8 mouse cellular contexts compared by ENCODE assay signal in the genomic region with DNA sequence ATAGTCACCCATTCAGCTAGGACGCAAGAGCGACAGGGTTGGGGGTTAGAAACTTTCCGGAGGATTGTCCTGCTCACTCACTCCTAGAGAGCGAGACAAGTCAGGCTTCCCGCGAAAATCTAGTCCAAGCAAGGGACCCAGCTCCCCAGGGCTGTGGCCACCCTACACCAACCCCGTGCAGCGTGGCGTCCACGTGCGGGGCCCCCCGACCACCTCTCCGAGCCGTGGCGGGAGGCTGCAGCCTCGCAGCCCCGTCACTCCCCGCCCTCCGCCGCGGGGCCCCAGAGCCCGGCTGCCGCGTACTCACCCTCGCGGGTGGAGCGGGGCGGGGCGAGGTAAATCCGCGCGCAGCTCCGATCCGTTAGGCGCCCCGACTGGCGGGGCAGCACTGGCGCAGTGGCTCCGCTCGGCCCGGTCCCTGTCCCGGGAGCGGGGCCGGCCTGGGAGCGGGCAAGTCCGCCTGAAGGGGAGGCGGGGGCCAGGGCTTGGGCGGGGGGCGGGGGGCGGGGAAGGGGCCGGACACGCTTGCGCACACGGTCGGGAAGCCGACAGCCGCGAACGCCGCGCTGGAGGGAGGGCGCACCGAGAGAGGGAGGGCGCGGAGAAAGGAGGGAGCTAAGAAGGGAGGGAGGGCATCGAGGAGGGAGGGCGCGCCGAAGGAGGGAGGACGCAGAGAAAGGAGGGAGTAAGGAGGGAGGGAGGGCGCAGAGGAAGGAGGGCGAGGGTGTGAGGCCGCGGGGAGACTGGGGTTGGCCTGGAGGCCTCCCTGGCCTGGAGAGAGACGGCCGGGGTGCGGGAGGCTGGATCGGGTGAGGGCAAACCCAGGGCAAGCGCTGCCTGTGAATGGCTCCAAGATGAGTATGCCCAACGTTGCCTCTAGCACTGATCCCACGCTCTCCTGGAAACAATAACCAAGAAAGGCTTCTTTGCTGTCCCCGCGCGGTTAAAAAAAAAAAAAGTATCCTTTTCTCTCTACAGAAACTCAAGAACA. TPM values are rescaled to one million over a fixed set of nuclear protein-coding genes. Genes with fewer than 3 reads are reported as not detected.
DNase-seq lines count a peak whose midpoint lies in the region; ATAC-seq lines count a peak whose summit lies in the region.

No protein-coding gene starts in this region.

- no peaks in the 10 kb centered on the region for H3K27me3 ChIP-seq in forebrain, embryonic 16.5 days (replicated peaks; ENCODE audit: control insufficient read depth, insufficient read depth, low read length)

- under 1% methylated on average over 66 of the region's 84 CpGs for WGBS in forebrain, embryonic 16.5 days

- intact Hi-C loops in heart, postnatal 36 days (cut with DNase I): loop anchor here (2.0 kb wide), 2 partner anchors 46 to 78 kb away; no protein-coding TSS in a partner anchor

- H3K4me3 ChIP-seq in forebrain, embryonic 16.5 days (replicated peaks; ENCODE audit: low read length): peak overlapping the region; percentile 71

- DNase-seq in MN1 (ENCODE audit: low spot score): peak; percentile 76
- DNase-seq in cerebellum, adult 18-20 months: peak; percentile 77 to 80
- peak; percentile 78 to 86 for DNase-seq in heart, postnatal 36 days
- DNase-seq in layer of hippocampus, adult 9-11 months: peak; percentile 64
- peak; percentile 94 for DNase-seq in lung, postnatal 10 days
- DNase-seq in ovary, postnatal 14 days (ENCODE audit: low spot score): peak; percentile 71
- peak; percentile 73 to 76 for DNase-seq in thymus, postnatal 10 days (ENCODE audit: low spot score in 2 of 2)

- peak overlapping the region; percentile 84 for H3K9ac ChIP-seq in forebrain, embryonic 16.5 days (replicated peaks; ENCODE audit: low read depth, low read length)

- ATAC-seq in forebrain, embryonic 16.5 days: peak; percentile 92

- H3K36me3 ChIP-seq in forebrain, embryonic 16.5 days (ENCODE audit: control insufficient read depth, insufficient read depth): no peaks in the 10 kb centered on the region

- no peaks in the 10 kb centered on the region for H3K9me3 ChIP-seq in forebrain, embryonic 16.5 days (ENCODE audit: control insufficient read depth, low read length)

- H3K4me2 ChIP-seq in forebrain, embryonic 16.5 days (ENCODE audit: low read length): peak overlapping the region; percentile 86

- peak overlapping the region; percentile 65 for H3K27ac ChIP-seq in forebrain, embryonic 16.5 days (ENCODE audit: low read length)

- peaks cover 24% of the 10 kb centered on the region for H3K4me1 ChIP-seq in forebrain, embryonic 16.5 days (replicated peaks; ENCODE audit: control insufficient read depth, insufficient read depth, low read length)

RNA-seq across cellular contexts. Expression of a gene that starts 2.4 kb away (rescaled TPM):
- polyA plus RNA-seq in forebrain, embryonic 16.5 days (2015; fragmentation: Nextera tagmentation; extraction: Ambion mirVana): 13.0 and 13.6 TPM in 2 replicates
- total RNA-seq in heart, postnatal 36 days (2021): 10 to 100 TPM; 26.8 to 39.1 TPM

RNA-seq across cellular contexts. Expression of a gene that starts 59.2 kb away (rescaled TPM):
- 80.4 TPM in 2 replicates for polyA plus RNA-seq in forebrain, embryonic 16.5 days (2015; fragmentation: Nextera tagmentation; extraction: Ambion mirVana)
- 10 to 100 TPM; 17.3 to 17.8 TPM for total RNA-seq in heart, postnatal 36 days (2021)

Comparison
In these comparisons a context has a peak if more than half of its experiments do, and no peak if none do; other contexts are left out.
1. Peak in every context shown above with its lines: DNase-seq, ATAC-seq, H3K4me3 ChIP-seq and H3K27ac ChIP-seq.